Mouse (Mus musculus) cerebellum, adult 11-12 months (tissue): ENCODE measurements around the gene Vars.
A peak's percentile ranks its signal among the peaks of the same experiment; 100 is the strongest.

Experiments used
- DNase-seq: peaks from one replicate; pipeline ENCODE4 v3.0.0; 2022

Gene Vars

GRCm38 (mm10) chr17:35050126-35050750, 49.5 kb downstream of the Vars start:
- peak; percentile 49 for DNase-seq

GRCm38 (mm10) chr17:35051156-35052086, 50.6 kb downstream of the Vars start:
- peak; percentile 63 for DNase-seq

- peak; percentile 31 for DNase-seq
These were observed 51.5 kb downstream of the Vars start for GRCm38 (mm10) chr17:35052271-35052798.

GRCm38 (mm10) chr17:35055691-35056495, 55.1 kb downstream of the Vars start:
- no peak for DNase-seq

GRCm38 (mm10) chr17:35057090-35057489, 56.3 kb downstream of the Vars start:
- no peak for DNase-seq

GRCm38 (mm10) chr17:35058316-35058715, 57.5 kb downstream of the Vars start:
- DNase-seq = peak; percentile 37

- DNase-seq = peak; percentile 84
These were observed 58.4 kb downstream of the Vars start, which contains the start of gene Ddah2 for GRCm38 (mm10) chr17:35058911-35059892. Gene Ddah2, plus strand, starts transcription at chr17:35059035.

GRCm38 (mm10) chr17:35060071-35060470, 59.3 kb downstream of the Vars start:
- DNase-seq = peak; percentile 65

- peak; percentile 61 for DNase-seq
These were observed 60.0 kb downstream of the Vars start for GRCm38 (mm10) chr17:35060737-35061297.

GRCm38 (mm10) chr17:35061299-35061698, 60.5 kb downstream of the Vars start:
- peak; percentile 40 for DNase-seq

GRCm38 (mm10) chr17:35063466-35063865, 62.7 kb downstream of the Vars start:
- peak; percentile 54 for DNase-seq

GRCm38 (mm10) chr17:35064378-35064877, 63.6 kb downstream of the Vars start:
- DNase-seq = peak; percentile 82

GRCm38 (mm10) chr17:35064951-35065947, 64.5 kb downstream of the Vars start, which contains the start of gene Ly6g6c:
Gene Ly6g6c, plus strand, starts transcription at chr17:35065388.
- peak; percentile 73 for DNase-seq
